Mouse (Mus musculus): ENCODE data around the gene Ube2e2.

- TF ChIP-seq EP300 (IDR thresholded peaks at IDR 0.05), result no peak
- no peak for TF ChIP-seq CTCF (IDR thresholded peaks at IDR 0.05)
Measured at GRCm38 (mm10) chr14:18573286-18573956, 320.6 kb downstream of the Ube2e2 start.
